Mouse (Mus musculus): ENCODE data around the gene Nell1.

The Nell1 gene

GRCm38 (mm10) chr7:50543373-50543772, 568.7 kb downstream of the Nell1 start:
- no peak for DNase-seq (ENCODE audit: low spot score in 2 of 2)

GRCm38 (mm10) chr7:50549572-50549971, 574.9 kb downstream of the Nell1 start:
- no peak for DNase-seq (ENCODE audit: low spot score in 2 of 2)

GRCm38 (mm10) chr7:50551426-50551825, 576.8 kb downstream of the Nell1 start:
- no peak for DNase-seq (ENCODE audit: low spot score in 2 of 2)

- no peak for DNase-seq (ENCODE audit: low spot score in 2 of 2)
These were observed 588.0 kb downstream of the Nell1 start for GRCm38 (mm10) chr7:50562708-50563107.

- no peak for DNase-seq (ENCODE audit: low spot score in 2 of 2)
These were observed 599.2 kb downstream of the Nell1 start for GRCm38 (mm10) chr7:50573841-50574240.

- no peak for DNase-seq (ENCODE audit: low spot score in 2 of 2)
These were observed 614.2 kb downstream of the Nell1 start for GRCm38 (mm10) chr7:50588642-50589424.

- no peak for DNase-seq (ENCODE audit: low spot score in 2 of 2)
These were observed 624.2 kb downstream of the Nell1 start, which contains the start of gene 4933405O20Rik for GRCm38 (mm10) chr7:50598890-50599289. Gene 4933405O20Rik (plus strand): TSS chr7:50599190.

GRCm38 (mm10) chr7:50614101-50614500, 639.4 kb downstream of the Nell1 start:
- DNase-seq (ENCODE audit: low spot score in 2 of 2): peak in 1 of 2 experiments; percentile 5

- no peak for DNase-seq (ENCODE audit: low spot score in 2 of 2)
These were observed 654.5 kb downstream of the Nell1 start for GRCm38 (mm10) chr7:50629186-50629585.

- DNase-seq (ENCODE audit: low spot score in 2 of 2): no peak
These were observed 658.5 kb downstream of the Nell1 start for GRCm38 (mm10) chr7:50633147-50633546.

- no peak for DNase-seq (ENCODE audit: low spot score in 2 of 2)
These were observed 697.6 kb downstream of the Nell1 start for GRCm38 (mm10) chr7:50672266-50672665.

- no peak for DNase-seq (ENCODE audit: low spot score in 2 of 2)
These were observed 700.8 kb downstream of the Nell1 start for GRCm38 (mm10) chr7:50675444-50675843.

GRCm38 (mm10) chr7:50677511-50677910, 702.8 kb downstream of the Nell1 start:
- no peak for DNase-seq (ENCODE audit: low spot score in 2 of 2)

- no peak for DNase-seq (ENCODE audit: low spot score in 2 of 2)
These were observed 711.7 kb downstream of the Nell1 start for GRCm38 (mm10) chr7:50686337-50686736.

- no peak for DNase-seq (ENCODE audit: low spot score in 2 of 2)
These were observed 750.5 kb downstream of the Nell1 start for GRCm38 (mm10) chr7:50725166-50725565.

- peak in 1 of 2 experiments; percentile 13 for DNase-seq (ENCODE audit: low spot score in 2 of 2)
These were observed 756.3 kb downstream of the Nell1 start for GRCm38 (mm10) chr7:50730951-50731350.

GRCm38 (mm10) chr7:50755516-50755915, 780.9 kb downstream of the Nell1 start:
- DNase-seq (ENCODE audit: low spot score in 2 of 2): no peak

GRCm38 (mm10) chr7:50756409-50756808, 781.7 kb downstream of the Nell1 start:
- DNase-seq (ENCODE audit: low spot score in 2 of 2): no peak

GRCm38 (mm10) chr7:50773516-50773915, 798.9 kb downstream of the Nell1 start:
- DNase-seq (ENCODE audit: low spot score in 2 of 2): no peak

- DNase-seq (ENCODE audit: low spot score in 2 of 2): no peak
These were observed 806.4 kb downstream of the Nell1 start for GRCm38 (mm10) chr7:50781105-50781504.

- no peak for DNase-seq (ENCODE audit: low spot score in 2 of 2)
These were observed 809.0 kb downstream of the Nell1 start for GRCm38 (mm10) chr7:50783652-50784051.

GRCm38 (mm10) chr7:50826180-50826579, 851.5 kb downstream of the Nell1 start:
- no peak for DNase-seq (ENCODE audit: low spot score in 2 of 2)

GRCm38 (mm10) chr7:50832799-50833198, 858.1 kb downstream of the Nell1 start:
- DNase-seq (ENCODE audit: low spot score in 2 of 2): no peak

- DNase-seq (ENCODE audit: low spot score in 2 of 2): no peak
These were observed 868.0 kb downstream of the Nell1 start for GRCm38 (mm10) chr7:50842646-50843045.
